Mouse (Mus musculus): ENCODE data around the gene Sept1. TPM values are rescaled to one million over a fixed set of nuclear protein-coding genes. Genes with fewer than 3 reads are reported as not detected.

Sept1 gene
- polyA plus RNA-seq, 1 experiment from 2014 or later = 39.7 TPM

GRCm38 (mm10) chr7:127228615-127229303 lies 4.2 kb downstream of the Sept1 start:
- Histone ChIP-seq H3K27me3 (no peaks in the 10 kb centered on the region), H3K9ac (no peak overlapping the region), H3K9me3 (no peaks in the 10 kb centered on the region), H3K4me2 (replicated peaks) (no peak overlapping the region), H3K4me1 (peaks cover 19% of the 10 kb centered on the region), H3K36me3 (0 out of 2 replicates have a peak, but pooled peaks cover 29% of the 10 kb centered on the region), H3K4me3 (no peak overlapping the region), H3K27ac (no peak overlapping the region)
- no peak for ATAC-seq (ENCODE audit: insufficient number of reproducible peaks, insufficient read depth, low FRiP score, low TSS enrichment)
- WGBS = 66% methylated on average over 4 of the region's 4 CpGs

- Histone ChIP-seq H3K27ac (no peak overlapping the region), H3K9me3 (0 out of 2 replicates have a peak, but pooled peaks cover 4% of the 10 kb centered on the region), H3K9ac (no peak overlapping the region), H3K36me3 (0 out of 2 replicates have a peak, but pooled peaks cover 21% of the 10 kb centered on the region), H3K4me1 (peaks cover 5% of the 10 kb centered on the region), H3K27me3 (no peaks in the 10 kb centered on the region), H3K4me2 (replicated peaks) (no peak overlapping the region), H3K4me3 (no peak overlapping the region)
- no peak for ATAC-seq (ENCODE audit: insufficient number of reproducible peaks, insufficient read depth, low FRiP score, low TSS enrichment)
- 88% methylated on average over 11 of the region's 11 CpGs for WGBS
Observed at GRCm38 (mm10) chr7:127225147-127225995, 7.6 kb downstream of the Sept1 start.

GRCm38 (mm10) chr7:127224616-127225015 lies 8.3 kb downstream of the Sept1 start:
- H3K27ac ChIP-seq = no peak overlapping the region
- no peaks in the 10 kb centered on the region for H3K27me3 ChIP-seq
- 0 out of 2 replicates have a peak, but pooled peaks cover 4% of the 10 kb centered on the region for H3K9me3 ChIP-seq
- H3K4me1 ChIP-seq = no peaks in the 10 kb centered on the region
- H3K36me3 ChIP-seq = 0 out of 2 replicates have a peak, but pooled peaks cover 14% of the 10 kb centered on the region
- ATAC-seq (ENCODE audit: insufficient number of reproducible peaks, insufficient read depth, low FRiP score, low TSS enrichment) = no peak
- no peak overlapping the region for H3K4me3 ChIP-seq
- H3K9ac ChIP-seq = no peak overlapping the region
- no peak overlapping the region for H3K4me2 ChIP-seq (replicated peaks)
- WGBS = 88% methylated on average over 6 of the region's 6 CpGs

GRCm38 (mm10) chr7:127223515-127224478 lies 9.1 kb downstream of the Sept1 start:
- Histone ChIP-seq H3K4me3 (no peak overlapping the region), H3K9me3 (0 out of 2 replicates have a peak, but pooled peaks cover 4% of the 10 kb centered on the region), H3K4me1 (no peaks in the 10 kb centered on the region), H3K36me3 (0 out of 2 replicates have a peak, but pooled peaks cover 6% of the 10 kb centered on the region), H3K9ac (no peak overlapping the region), H3K27me3 (no peaks in the 10 kb centered on the region), H3K27ac (no peak overlapping the region), H3K4me2 (replicated peaks) (no peak overlapping the region)
- ATAC-seq (ENCODE audit: insufficient number of reproducible peaks, insufficient read depth, low FRiP score, low TSS enrichment) = no peak
- WGBS = 83% methylated on average over 6 of the region's 6 CpGs

GRCm38 (mm10) chr7:127223106-127223505 lies 9.8 kb downstream of the Sept1 start:
- no peak overlapping the region for H3K27ac ChIP-seq
- no peak overlapping the region for H3K4me3 ChIP-seq
- 0 out of 2 replicates have a peak, but pooled peaks cover 4% of the 10 kb centered on the region for H3K9me3 ChIP-seq
- H3K27me3 ChIP-seq = no peaks in the 10 kb centered on the region
- no peak overlapping the region for H3K9ac ChIP-seq
- no peak overlapping the region for H3K4me2 ChIP-seq (replicated peaks)
- no peaks in the 10 kb centered on the region for H3K4me1 ChIP-seq
- H3K36me3 ChIP-seq = 0 out of 2 replicates have a peak, but pooled peaks cover 6% of the 10 kb centered on the region
- 99% methylated on average over 3 of the region's 3 CpGs for WGBS
- no peak for ATAC-seq (ENCODE audit: insufficient number of reproducible peaks, insufficient read depth, low FRiP score, low TSS enrichment)

- H3K4me3 ChIP-seq = no peak overlapping the region
- no peak for ATAC-seq (ENCODE audit: insufficient number of reproducible peaks, insufficient read depth, low FRiP score, low TSS enrichment)
- no peaks in the 10 kb centered on the region for H3K27me3 ChIP-seq
- H3K27ac ChIP-seq = no peak overlapping the region
- H3K4me1 ChIP-seq = no peaks in the 10 kb centered on the region
- no peak overlapping the region for H3K4me2 ChIP-seq (replicated peaks)
- no peak overlapping the region for H3K9ac ChIP-seq
- 0 out of 2 replicates have a peak, but pooled peaks cover 4% of the 10 kb centered on the region for H3K9me3 ChIP-seq
- 0 out of 2 replicates have a peak, but pooled peaks cover 2% of the 10 kb centered on the region for H3K36me3 ChIP-seq
- 76% methylated on average over 6 of the region's 6 CpGs for WGBS
Observed at GRCm38 (mm10) chr7:127220440-127220839, 12.5 kb downstream of the Sept1 start.

GRCm38 (mm10) chr7:127218670-127219069 lies 14.3 kb downstream of the Sept1 start:
- WGBS = 93% methylated on average over 4 of the region's 4 CpGs
- Histone ChIP-seq H3K27me3 (peaks cover 11% of the 10 kb centered on the region; the same call in 1 of the 2 replicates), H3K36me3 (no peaks in the 10 kb centered on the region), H3K4me3 (no peak overlapping the region), H3K9me3 (0 out of 2 replicates have a peak, but pooled peaks cover 4% of the 10 kb centered on the region), H3K27ac (no peak overlapping the region), H3K4me1 (peaks cover 5% of the 10 kb centered on the region; the same call in 1 of the 2 replicates), H3K4me2 (replicated peaks) (no peak overlapping the region), H3K9ac (no peak overlapping the region)
- ATAC-seq (ENCODE audit: insufficient number of reproducible peaks, insufficient read depth, low FRiP score, low TSS enrichment) = no peak

GRCm38 (mm10) chr7:127217901-127218642 lies 14.9 kb downstream of the Sept1 start:
- ATAC-seq (ENCODE audit: insufficient number of reproducible peaks, insufficient read depth, low FRiP score, low TSS enrichment) = no peak
- Histone ChIP-seq H3K27me3 (peaks cover 12% of the 10 kb centered on the region; the same call in 1 of the 2 replicates), H3K4me2 (replicated peaks) (no peak overlapping the region), H3K9me3 (0 out of 2 replicates have a peak, but pooled peaks cover 4% of the 10 kb centered on the region), H3K27ac (no peak overlapping the region), H3K4me1 (peaks cover 5% of the 10 kb centered on the region; the same call in 1 of the 2 replicates), H3K4me3 (no peak overlapping the region), H3K9ac (no peak overlapping the region), H3K36me3 (no peaks in the 10 kb centered on the region)
- 78% methylated on average over 10 of the region's 10 CpGs for WGBS

GRCm38 (mm10) chr7:127217475-127217874 lies 15.5 kb downstream of the Sept1 start:
- no peak overlapping the region for H3K4me2 ChIP-seq (replicated peaks)
- ATAC-seq (ENCODE audit: insufficient number of reproducible peaks, insufficient read depth, low FRiP score, low TSS enrichment) = no peak
- H3K4me1 ChIP-seq = peaks cover 5% of the 10 kb centered on the region; the same call in 1 of the 2 replicates
- 0 out of 2 replicates have a peak, but pooled peaks cover 4% of the 10 kb centered on the region for H3K9me3 ChIP-seq
- no peak overlapping the region for H3K9ac ChIP-seq
- no peaks in the 10 kb centered on the region for H3K36me3 ChIP-seq
- no peak overlapping the region for H3K27ac ChIP-seq
- WGBS = 91% methylated on average over 6 of the region's 6 CpGs
- H3K27me3 ChIP-seq = peaks cover 12% of the 10 kb centered on the region; the same call in 1 of the 2 replicates
- no peak overlapping the region for H3K4me3 ChIP-seq

- no peak for ATAC-seq (ENCODE audit: insufficient number of reproducible peaks, insufficient read depth, low FRiP score, low TSS enrichment)
- no peak overlapping the region for H3K4me2 ChIP-seq (replicated peaks)
- no peak overlapping the region for H3K9ac ChIP-seq
- H3K4me1 ChIP-seq = peaks cover 5% of the 10 kb centered on the region; the same call in 1 of the 2 replicates
- H3K27me3 ChIP-seq = peaks cover 12% of the 10 kb centered on the region; the same call in 1 of the 2 replicates
- 72% methylated on average over 5 of the region's 5 CpGs for WGBS
- H3K4me3 ChIP-seq = no peak overlapping the region
- H3K36me3 ChIP-seq = no peaks in the 10 kb centered on the region
- H3K9me3 ChIP-seq = no peaks in the 10 kb centered on the region
- H3K27ac ChIP-seq = no peak overlapping the region
Observed at GRCm38 (mm10) chr7:127216307-127216706, 16.6 kb downstream of the Sept1 start.
